Mouse (Mus musculus): ENCODE measurements at regions not wholly inside any gene's neighbourhood (a gene's known extent, or its start where the extent isn't known, plus 50 kb on each side); places are given as distances from the start of the nearest gene placed in this dataset.

DNA sequence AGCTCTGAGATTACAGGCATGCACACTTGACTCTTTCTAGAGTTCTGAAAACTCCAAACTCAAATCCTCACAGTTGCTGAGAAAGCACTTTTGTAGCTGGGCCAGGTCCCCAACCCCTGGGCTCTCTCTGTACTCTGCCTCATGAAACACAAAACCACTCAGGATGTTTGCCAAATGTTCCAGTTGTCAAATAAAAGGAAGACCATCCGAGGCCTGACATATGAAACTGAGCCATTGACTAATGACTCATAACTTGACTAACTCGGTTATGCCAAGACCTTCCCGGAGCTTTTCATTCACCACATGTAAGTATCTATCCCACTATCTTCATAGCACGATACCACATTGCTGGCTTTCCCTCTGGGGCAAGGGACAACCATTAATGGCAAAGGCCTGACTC is 68.6 kb upstream of the Noct start:
- no peaks in the 10 kb centered on the region for H3K36me3 ChIP-seq (ENCODE audit: control insufficient read depth, insufficient read depth, low read length)
- no peaks in the 10 kb centered on the region for H3K9me3 ChIP-seq (ENCODE audit: control insufficient read depth, low read length)
- H3K4me1 ChIP-seq (replicated peaks; ENCODE audit: control insufficient read depth, insufficient read depth, low read length) = peaks cover 6% of the 10 kb centered on the region; the same call in 1 of the 2 replicates
- WGBS = 62% methylated on average over 4 of the region's 4 CpGs
- no peak overlapping the region for H3K4me3 ChIP-seq (ENCODE audit: low read depth, low read length)
- no peak for DNase-seq (ENCODE audit: low spot score)
- ATAC-seq (ENCODE audit: low FRiP score) = no peak
- no peak overlapping the region for H3K4me2 ChIP-seq (replicated peaks; ENCODE audit: low read depth, low read length)
- no peaks in the 10 kb centered on the region for H3K27me3 ChIP-seq (ENCODE audit: control insufficient read depth, insufficient read depth, low read length)
- H3K9ac ChIP-seq (ENCODE audit: low read depth, low read length) = no peak overlapping the region
- H3K27ac ChIP-seq (ENCODE audit: low read depth, low read length) = no peak overlapping the region

- H3K27ac ChIP-seq (ENCODE audit: low read depth, low read length) = peak overlapping the region; percentile 37; the same call in 1 of the 2 replicates
- no peak overlapping the region for H3K4me2 ChIP-seq (replicated peaks; ENCODE audit: low read depth, low read length)
- no peak overlapping the region for H3K4me3 ChIP-seq (ENCODE audit: low read depth, low read length)
- peak; percentile 76 for ATAC-seq (ENCODE audit: low FRiP score)
- WGBS = 42% methylated on average over 20 of the region's 20 CpGs
- H3K36me3 ChIP-seq (ENCODE audit: control insufficient read depth, insufficient read depth, low read length) = no peaks in the 10 kb centered on the region
- H3K27me3 ChIP-seq (ENCODE audit: control insufficient read depth, insufficient read depth, low read length) = no peaks in the 10 kb centered on the region
- no peaks in the 10 kb centered on the region for H3K9me3 ChIP-seq (ENCODE audit: control insufficient read depth, low read length)
- no peak overlapping the region for H3K9ac ChIP-seq (ENCODE audit: low read depth, low read length)
- peak; percentile 72 for DNase-seq (ENCODE audit: low spot score)
- peaks cover 6% of the 10 kb centered on the region; the same call in 1 of the 2 replicates for H3K4me1 ChIP-seq (replicated peaks; ENCODE audit: control insufficient read depth, insufficient read depth, low read length)
Observed at GRCm38 (mm10) chr3:51156386-51157290, 67.6 kb upstream of the Noct start.

DNA sequence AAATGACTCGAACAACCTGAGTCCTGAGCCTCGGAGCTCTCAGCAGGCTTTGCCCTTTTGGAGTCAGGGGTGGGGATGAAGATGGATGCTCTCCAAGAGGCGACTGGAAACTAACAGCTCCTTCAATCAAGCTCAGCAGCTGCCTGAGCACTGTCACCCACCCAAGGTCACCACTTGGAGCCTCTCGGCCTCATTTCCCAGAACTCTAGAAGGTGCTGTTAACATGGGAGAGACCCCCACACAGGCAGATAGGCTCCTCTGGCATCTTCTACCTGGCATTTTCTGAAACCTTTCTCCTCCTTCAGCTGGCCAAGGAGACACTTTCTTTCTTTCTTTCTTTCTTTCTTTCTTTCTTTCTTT is 67.0 kb upstream of the Noct start:
- DNase-seq (ENCODE audit: low spot score) (no peak), ATAC-seq (ENCODE audit: low FRiP score) (no peak; the same call in 1 of the 2 replicates)
- Histone ChIP-seq H3K36me3 (ENCODE audit: control insufficient read depth, insufficient read depth, low read length) (no peaks in the 10 kb centered on the region), H3K4me3 (ENCODE audit: low read depth, low read length) (no peak overlapping the region), H3K27ac (ENCODE audit: low read depth, low read length) (peak overlapping the region; percentile 37; the same call in 1 of the 2 replicates), H3K9ac (ENCODE audit: low read depth, low read length) (no peak overlapping the region), H3K9me3 (ENCODE audit: control insufficient read depth, low read length) (no peaks in the 10 kb centered on the region), H3K4me2 (replicated peaks; ENCODE audit: low read depth, low read length) (no peak overlapping the region), H3K27me3 (ENCODE audit: control insufficient read depth, insufficient read depth, low read length) (no peaks in the 10 kb centered on the region), H3K4me1 (replicated peaks; ENCODE audit: control insufficient read depth, insufficient read depth, low read length) (peaks cover 6% of the 10 kb centered on the region; the same call in 1 of the 2 replicates)
- 32% methylated on average over 4 of the region's 4 CpGs for WGBS

DNA sequence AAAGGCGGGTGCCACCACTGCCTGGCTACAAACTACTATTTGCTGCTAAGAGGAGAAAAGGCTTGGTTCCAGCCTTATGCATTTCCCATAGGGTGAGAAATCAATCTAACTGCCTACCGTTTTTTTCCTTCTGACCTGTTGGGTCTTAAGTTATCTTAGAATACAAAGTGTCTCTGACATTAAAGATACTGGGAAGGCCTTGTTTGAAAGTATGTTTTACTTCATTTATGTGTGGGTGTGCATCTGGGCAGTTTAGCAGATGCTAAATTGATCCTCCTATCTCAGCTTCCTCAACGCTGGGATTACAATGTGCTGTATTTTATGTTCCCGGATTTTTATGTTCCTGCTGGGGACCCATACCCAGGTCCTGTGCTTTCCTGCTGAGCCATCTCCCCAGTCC is 65.8 kb upstream of the Noct start:
- H3K9ac ChIP-seq (ENCODE audit: low read depth, low read length) = no peak overlapping the region
- no peak overlapping the region for H3K4me3 ChIP-seq (ENCODE audit: low read depth, low read length)
- DNase-seq (ENCODE audit: low spot score) (no peak), ATAC-seq (ENCODE audit: low FRiP score) (no peak)
- no peak overlapping the region for H3K4me2 ChIP-seq (replicated peaks; ENCODE audit: low read depth, low read length)
- H3K9me3 ChIP-seq (ENCODE audit: control insufficient read depth, low read length) = no peaks in the 10 kb centered on the region
- no peaks in the 10 kb centered on the region for H3K27me3 ChIP-seq (ENCODE audit: control insufficient read depth, insufficient read depth, low read length)
- H3K36me3 ChIP-seq (ENCODE audit: control insufficient read depth, insufficient read depth, low read length) = no peaks in the 10 kb centered on the region
- peaks cover 6% of the 10 kb centered on the region; the same call in 1 of the 2 replicates for H3K4me1 ChIP-seq (replicated peaks; ENCODE audit: control insufficient read depth, insufficient read depth, low read length)
- WGBS = 74% methylated on average over 4 of the region's 4 CpGs
- no peak overlapping the region for H3K27ac ChIP-seq (ENCODE audit: low read depth, low read length)

- no peak; the same call in 1 of the 2 replicates for ATAC-seq (ENCODE audit: low FRiP score)
- 32% methylated on average over 4 of the region's 4 CpGs for WGBS
Observed at GRCm38 (mm10) chr3:51159322-51159721, 64.9 kb upstream of the Noct start.

DNA sequence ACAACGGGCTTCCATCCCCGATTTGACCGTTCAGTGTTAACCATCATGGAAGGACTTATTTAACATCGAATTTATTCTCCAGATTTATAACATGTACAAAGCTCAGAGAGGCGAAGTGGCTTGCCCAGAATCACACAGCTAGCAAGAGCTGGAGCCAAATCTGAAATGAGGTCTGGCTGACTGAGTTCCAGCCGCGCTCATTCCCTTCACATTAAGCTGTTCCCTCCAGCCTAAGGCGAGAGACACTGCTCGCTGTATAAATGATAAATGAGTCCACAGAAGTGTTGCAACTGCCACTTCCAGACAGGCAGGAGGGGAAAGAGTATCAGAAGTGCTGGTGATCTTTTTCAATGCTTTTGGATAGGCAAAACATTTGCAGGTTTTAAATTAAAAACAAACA is 64.4 kb upstream of the Noct start:
- ATAC-seq (ENCODE audit: low FRiP score) = 0 out of 2 replicates have a peak, but pooled peaks have one; percentile 43
- Histone ChIP-seq H3K4me1 (replicated peaks; ENCODE audit: control insufficient read depth, insufficient read depth, low read length) (peaks cover 6% of the 10 kb centered on the region; the same call in 1 of the 2 replicates), H3K4me2 (replicated peaks; ENCODE audit: low read depth, low read length) (no peak overlapping the region), H3K36me3 (ENCODE audit: control insufficient read depth, insufficient read depth, low read length) (no peaks in the 10 kb centered on the region), H3K27me3 (ENCODE audit: control insufficient read depth, insufficient read depth, low read length) (no peaks in the 10 kb centered on the region), H3K4me3 (ENCODE audit: low read depth, low read length) (no peak overlapping the region), H3K9ac (ENCODE audit: low read depth, low read length) (no peak overlapping the region), H3K27ac (ENCODE audit: low read depth, low read length) (no peak overlapping the region), H3K9me3 (ENCODE audit: control insufficient read depth, low read length) (no peaks in the 10 kb centered on the region)
- 64% methylated on average over 9 of the region's 9 CpGs for WGBS
- DNase-seq (ENCODE audit: low spot score) = no peak

More at GRCm38 (mm10) chr3:51159322-51159721, 64.9 kb upstream of the Noct start:
- H3K4me3 ChIP-seq (ENCODE audit: low read depth, low read length) = no peak overlapping the region
- H3K4me1 ChIP-seq (replicated peaks; ENCODE audit: control insufficient read depth, insufficient read depth, low read length) = peaks cover 6% of the 10 kb centered on the region; the same call in 1 of the 2 replicates
- no peak overlapping the region for H3K9ac ChIP-seq (ENCODE audit: low read depth, low read length)
- no peaks in the 10 kb centered on the region for H3K36me3 ChIP-seq (ENCODE audit: control insufficient read depth, insufficient read depth, low read length)
- no peak overlapping the region for H3K4me2 ChIP-seq (replicated peaks; ENCODE audit: low read depth, low read length)
- no peaks in the 10 kb centered on the region for H3K9me3 ChIP-seq (ENCODE audit: control insufficient read depth, low read length)
- no peak for DNase-seq (ENCODE audit: low spot score)
- H3K27me3 ChIP-seq (ENCODE audit: control insufficient read depth, insufficient read depth, low read length) = no peaks in the 10 kb centered on the region
- H3K27ac ChIP-seq (ENCODE audit: low read depth, low read length) = no peak overlapping the region

DNA sequence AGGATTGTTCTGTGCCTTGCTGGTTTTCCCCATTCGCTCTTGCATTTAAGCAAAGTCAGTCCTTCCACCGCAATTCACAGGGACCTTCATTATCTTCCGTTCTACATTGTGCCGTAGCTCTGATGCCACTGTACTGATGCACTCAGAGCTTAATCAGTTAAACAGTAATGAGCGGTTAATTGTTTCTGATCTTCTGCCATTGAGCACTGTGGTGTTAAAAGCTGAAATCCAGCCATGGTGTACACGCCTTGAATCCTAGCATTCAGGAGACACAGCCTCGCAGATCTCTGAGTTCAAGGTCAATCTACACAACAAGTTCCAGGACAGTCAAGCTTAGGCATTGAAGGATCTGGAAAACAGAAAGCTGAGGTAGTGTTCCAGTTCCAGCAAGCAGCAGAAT is 63.6 kb upstream of the Noct start:
- Histone ChIP-seq H3K27me3 (ENCODE audit: control insufficient read depth, insufficient read depth, low read length) (no peaks in the 10 kb centered on the region), H3K4me3 (ENCODE audit: low read depth, low read length) (no peak overlapping the region), H3K36me3 (ENCODE audit: control insufficient read depth, insufficient read depth, low read length) (no peaks in the 10 kb centered on the region), H3K9me3 (ENCODE audit: control insufficient read depth, low read length) (no peaks in the 10 kb centered on the region), H3K27ac (ENCODE audit: low read depth, low read length) (no peak overlapping the region), H3K4me2 (replicated peaks; ENCODE audit: low read depth, low read length) (no peak overlapping the region), H3K9ac (ENCODE audit: low read depth, low read length) (no peak overlapping the region), H3K4me1 (replicated peaks; ENCODE audit: control insufficient read depth, insufficient read depth, low read length) (peaks cover 6% of the 10 kb centered on the region; the same call in 1 of the 2 replicates)
- DNase-seq (ENCODE audit: low spot score) (no peak), ATAC-seq (ENCODE audit: low FRiP score) (no peak)
- 94% methylated on average over 7 of the region's 7 CpGs for WGBS

GRCm38 (mm10) chr3:51169150-51169925 is 54.9 kb upstream of the Noct start:
- H3K4me3 ChIP-seq (ENCODE audit: low read depth, low read length) = no peak overlapping the region
- ATAC-seq (ENCODE audit: low FRiP score) (peak; percentile 66; the same call in 1 of the 2 replicates), DNase-seq (ENCODE audit: low spot score) (peak; percentile 35)
- 56% methylated on average over 30 of the region's 30 CpGs for WGBS
- no peaks in the 10 kb centered on the region for H3K9me3 ChIP-seq (ENCODE audit: control insufficient read depth, low read length)
- no peak overlapping the region for H3K9ac ChIP-seq (ENCODE audit: low read depth, low read length)
- H3K4me1 ChIP-seq (replicated peaks; ENCODE audit: control insufficient read depth, insufficient read depth, low read length) = 0 out of 2 replicates have a peak, but pooled peaks cover 2% of the 10 kb centered on the region
- H3K27me3 ChIP-seq (ENCODE audit: control insufficient read depth, insufficient read depth, low read length) = no peaks in the 10 kb centered on the region
- H3K4me2 ChIP-seq (replicated peaks; ENCODE audit: low read depth, low read length) = no peak overlapping the region
- 0 out of 2 replicates have a peak overlapping the region, but pooled peaks have one; percentile 20 for H3K27ac ChIP-seq (ENCODE audit: low read depth, low read length)
- no peaks in the 10 kb centered on the region for H3K36me3 ChIP-seq (ENCODE audit: control insufficient read depth, insufficient read depth, low read length)

All from hindbrain, embryonic 11.5 days (tissue).